Mouse (Mus musculus): ENCODE results near the gene Gsn.
A peak's percentile ranks its signal among the peaks of the same experiment; 100 is the strongest.

Gsn gene

DNA sequence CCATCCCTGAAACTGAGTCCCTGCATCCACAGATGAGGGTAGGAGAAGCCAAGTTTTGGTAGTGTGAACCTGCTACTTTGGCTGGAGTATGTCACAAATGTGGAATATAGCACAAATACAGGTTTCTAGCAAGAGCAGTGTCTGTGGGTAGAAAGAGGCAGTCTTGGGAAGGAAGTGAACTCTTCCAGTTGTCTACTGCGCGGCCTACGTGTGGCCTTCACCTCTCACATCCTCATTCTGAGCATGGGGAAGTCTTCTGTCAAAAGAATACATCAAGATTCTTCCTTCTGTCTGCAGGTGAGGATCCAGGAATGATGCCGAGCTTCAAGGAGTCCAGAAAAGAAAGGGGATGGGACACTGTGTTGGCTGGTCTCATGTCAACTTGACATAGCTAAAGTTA is 2.4 kb upstream of the Gsn start:
- DNase-seq (ENCODE audit: low spot score), result no peak

GRCm38 (mm10) chr2:35255004-35255403 is 1.2 kb upstream of the Gsn start:
- no peak for DNase-seq (ENCODE audit: low spot score)

DNA sequence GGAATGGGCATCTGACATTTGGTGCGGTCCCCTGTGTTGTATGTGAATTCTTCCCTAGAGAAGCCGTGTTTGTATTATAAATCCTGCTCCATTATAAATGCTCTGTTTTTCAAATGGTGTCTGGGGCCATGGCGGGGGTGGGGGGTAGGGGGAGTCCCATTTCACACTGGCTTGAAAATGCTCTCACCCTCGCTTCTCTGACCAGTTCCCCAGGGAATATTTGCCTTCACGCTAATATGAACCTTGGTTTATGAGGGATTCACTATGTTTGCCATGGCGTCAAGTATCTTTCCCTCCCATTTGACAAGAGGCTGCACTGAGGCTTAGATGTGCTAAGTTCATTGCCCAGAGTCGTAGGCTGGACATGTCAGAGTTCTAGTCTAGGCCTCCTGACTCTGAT is 718 bp upstream of the Gsn start:
- DNase-seq (ENCODE audit: low spot score), result no peak

GRCm38 (mm10) chr2:35256932-35257331 is 752 bp downstream of the Gsn start:
- DNase-seq (ENCODE audit: low spot score), result no peak

- no peak for DNase-seq (ENCODE audit: low spot score)
Observed at GRCm38 (mm10) chr2:35257886-35258285, 1.7 kb downstream of the Gsn start.

GRCm38 (mm10) chr2:35258590-35258989 is 2.4 kb downstream of the Gsn start:
- DNase-seq (ENCODE audit: low spot score), result no peak

GRCm38 (mm10) chr2:35259338-35260080 is 3.3 kb downstream of the Gsn start:
- DNase-seq (ENCODE audit: low spot score), result no peak

DNA sequence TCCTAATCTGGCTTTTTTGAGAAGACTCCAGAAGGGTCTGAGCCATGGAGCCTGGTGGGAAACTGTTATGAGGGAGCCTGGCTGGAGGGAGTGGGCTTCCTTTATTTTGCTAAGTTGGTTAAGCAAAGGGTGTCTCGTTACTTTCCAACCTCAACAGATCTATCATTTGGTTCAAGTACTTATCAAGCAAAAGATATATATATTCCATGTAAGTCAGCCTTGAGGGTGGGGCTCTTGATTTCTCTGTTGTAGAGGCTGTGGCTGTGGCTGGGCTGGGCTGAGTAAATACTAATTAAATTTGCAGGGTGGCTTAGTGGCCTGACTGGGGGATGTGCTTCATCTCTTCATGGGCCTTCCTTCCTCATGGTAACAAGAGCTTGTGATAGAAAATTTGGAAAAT is 4.1 kb downstream of the Gsn start:
- no peak for DNase-seq (ENCODE audit: low spot score)

- no peak for DNase-seq (ENCODE audit: low spot score)
Observed at GRCm38 (mm10) chr2:35264095-35264494, 7.9 kb downstream of the Gsn start.

DNA sequence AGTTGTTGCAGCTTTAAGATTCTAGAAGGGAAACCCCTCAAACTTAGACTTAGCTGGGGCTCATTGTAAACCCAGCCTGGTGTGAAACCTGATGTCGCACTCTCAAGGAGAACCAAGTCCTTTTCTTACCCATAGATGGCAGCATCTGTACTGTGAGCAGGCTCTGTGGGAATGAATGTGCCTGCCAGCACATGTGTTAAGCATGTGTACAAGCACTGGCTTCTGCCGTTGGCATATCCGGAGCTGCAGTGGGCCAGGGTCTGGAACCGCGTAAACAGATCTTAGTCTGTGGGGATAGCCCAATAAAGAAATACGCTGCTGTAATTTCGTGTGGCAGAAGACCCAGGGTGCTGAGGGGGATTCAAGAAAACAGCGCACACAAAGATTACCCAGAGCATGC is 9.1 kb downstream of the Gsn start:
- no peak for DNase-seq (ENCODE audit: low spot score)

DNA sequence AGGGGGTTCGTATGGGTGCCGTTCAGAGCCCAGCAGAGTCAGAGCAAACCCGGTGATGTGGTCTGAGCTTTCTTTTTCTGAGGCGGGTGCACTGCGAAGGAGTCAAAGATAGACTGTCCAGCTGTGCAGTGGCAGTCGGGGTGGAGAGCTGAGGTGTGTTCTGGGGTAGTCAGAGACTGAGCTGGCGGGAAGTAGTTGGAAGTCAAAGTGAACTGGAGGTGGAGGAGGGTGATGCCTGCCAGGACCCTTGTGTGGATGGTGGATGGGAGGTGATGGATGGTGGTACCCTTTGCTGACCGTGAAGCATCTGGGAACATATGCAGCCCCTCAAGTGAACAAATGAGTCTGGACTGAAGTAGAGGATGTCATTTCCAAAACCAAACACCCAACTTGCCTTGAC is 9.6 kb downstream of the Gsn start:
- DNase-seq (ENCODE audit: low spot score), result no peak

DNA sequence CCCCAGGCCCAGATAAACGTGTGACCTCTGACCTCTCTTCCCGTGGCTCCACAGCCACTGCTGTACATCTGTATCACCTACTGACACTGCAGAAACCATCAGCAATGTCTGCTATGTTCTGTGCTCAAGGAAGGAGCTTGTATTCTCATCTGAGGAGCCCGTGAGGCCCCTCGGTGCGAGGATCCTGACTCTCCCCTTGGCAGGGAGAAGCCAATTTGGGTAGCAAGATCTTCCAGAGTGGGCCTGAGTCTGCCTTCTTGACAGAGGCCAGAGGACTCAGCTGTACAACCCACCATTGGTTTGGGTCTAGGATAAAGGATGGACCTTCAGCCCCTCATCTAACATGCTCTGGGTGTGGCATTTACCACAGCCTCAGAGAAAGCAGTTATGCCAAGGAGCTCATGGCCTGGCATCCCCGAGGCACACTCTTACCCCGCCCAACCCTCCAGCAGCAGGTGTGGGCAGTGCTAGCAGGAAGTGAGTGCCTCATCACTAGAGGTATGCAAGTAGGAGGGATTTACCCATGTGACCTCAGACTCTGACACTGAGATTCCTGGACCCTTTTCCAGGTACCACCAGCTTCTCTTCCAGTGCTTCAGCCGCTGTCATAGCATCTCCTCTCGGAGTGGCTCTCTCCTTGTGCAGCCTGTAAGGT is 10.2 kb downstream of the Gsn start:
- DNase-seq (ENCODE audit: low spot score), result no peak

GRCm38 (mm10) chr2:35267156-35267875 is 11.1 kb downstream of the Gsn start:
- DNase-seq (ENCODE audit: low spot score), result peak; percentile 43

- no peak for DNase-seq (ENCODE audit: low spot score)
Observed at GRCm38 (mm10) chr2:35267876-35268566, 11.8 kb downstream of the Gsn start.

DNA sequence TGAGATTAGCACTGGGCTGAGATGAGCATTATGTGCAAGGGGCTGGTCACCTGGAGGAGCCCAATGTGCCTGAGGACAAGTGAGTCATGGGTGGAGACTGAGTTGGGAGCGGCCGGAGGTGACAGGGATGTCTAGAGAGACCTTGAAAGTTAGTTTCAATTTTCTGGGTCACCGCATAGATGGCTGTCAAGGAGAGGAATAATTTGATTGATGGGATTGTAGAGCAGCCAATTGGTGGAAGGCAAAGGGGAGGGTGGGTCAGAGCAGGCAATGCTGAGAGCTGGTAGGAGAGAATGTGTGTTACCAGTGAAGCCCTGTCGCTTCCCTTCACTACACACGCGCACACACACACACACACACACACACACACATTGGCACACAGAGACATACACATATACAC is 13.0 kb downstream of the Gsn start:
- DNase-seq (ENCODE audit: low spot score), result no peak

GRCm38 (mm10) chr2:35269716-35270260 is 13.6 kb downstream of the Gsn start:
- no peak for DNase-seq (ENCODE audit: low spot score)

DNA sequence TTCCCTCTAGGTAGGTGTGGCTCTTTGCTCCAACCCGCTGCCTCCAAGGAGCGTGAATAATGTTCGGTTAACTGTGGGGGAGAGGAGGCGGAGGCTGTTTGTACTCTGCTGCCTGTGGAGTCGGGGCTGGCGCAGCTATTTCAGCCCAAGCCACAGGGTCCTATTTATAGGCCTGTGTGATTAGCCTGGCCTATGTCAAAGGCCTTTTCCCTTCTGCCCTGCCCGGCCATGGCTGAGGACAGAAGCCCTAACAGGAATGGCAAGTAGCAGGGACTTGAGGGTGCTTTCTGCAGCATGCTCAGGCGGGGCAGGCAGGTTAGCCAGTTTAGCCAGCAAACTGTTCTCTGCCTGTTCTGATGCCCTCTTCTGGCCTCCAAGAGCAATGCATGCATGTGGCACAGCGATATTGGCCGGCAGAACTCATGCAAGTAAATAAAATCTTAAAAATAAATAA is 14.4 kb downstream of the Gsn start:
- DNase-seq (ENCODE audit: low spot score), result peak; percentile 46

DNA sequence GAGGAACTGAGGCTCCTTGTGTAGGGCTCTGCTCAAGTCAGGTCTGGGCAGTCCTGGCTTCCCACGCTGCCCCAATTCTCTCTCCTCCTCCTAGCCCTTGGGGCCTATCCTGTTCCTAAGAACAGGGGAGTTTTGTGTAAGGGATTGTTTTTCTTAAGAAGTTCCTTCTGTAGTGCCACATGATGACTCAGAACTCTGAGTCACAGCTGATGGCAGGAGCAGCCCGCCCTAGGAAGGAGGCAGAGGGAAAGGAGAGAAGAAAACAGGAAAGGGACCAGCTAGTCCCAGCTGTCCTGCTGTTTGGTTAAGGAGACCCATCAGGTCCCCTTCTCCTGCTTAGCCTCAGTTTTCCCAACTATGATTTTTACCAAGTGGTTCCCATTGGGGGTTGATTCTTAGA is 15.6 kb downstream of the Gsn start:
- DNase-seq (ENCODE audit: low spot score), result peak; percentile 67

DNA sequence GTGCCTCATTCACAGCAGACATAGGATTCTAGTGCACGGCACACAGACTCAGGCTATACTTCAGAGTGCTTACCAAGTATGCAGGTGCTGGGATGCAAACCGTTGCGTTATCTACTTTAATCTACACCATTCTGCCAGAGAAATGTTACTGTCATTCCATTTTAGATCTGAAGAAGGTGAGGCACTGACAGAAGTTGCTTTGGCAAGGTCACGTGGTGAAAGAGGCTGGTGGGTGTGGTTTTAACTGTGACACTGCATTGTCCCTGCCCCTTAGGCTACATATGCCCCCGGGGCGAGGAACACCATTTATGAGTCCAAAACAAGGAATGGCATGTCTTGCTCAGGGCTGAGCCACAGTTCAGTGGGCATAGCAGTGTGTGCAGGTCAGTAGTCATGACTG is 16.7 kb downstream of the Gsn start:
- no peak for DNase-seq (ENCODE audit: low spot score)

DNA sequence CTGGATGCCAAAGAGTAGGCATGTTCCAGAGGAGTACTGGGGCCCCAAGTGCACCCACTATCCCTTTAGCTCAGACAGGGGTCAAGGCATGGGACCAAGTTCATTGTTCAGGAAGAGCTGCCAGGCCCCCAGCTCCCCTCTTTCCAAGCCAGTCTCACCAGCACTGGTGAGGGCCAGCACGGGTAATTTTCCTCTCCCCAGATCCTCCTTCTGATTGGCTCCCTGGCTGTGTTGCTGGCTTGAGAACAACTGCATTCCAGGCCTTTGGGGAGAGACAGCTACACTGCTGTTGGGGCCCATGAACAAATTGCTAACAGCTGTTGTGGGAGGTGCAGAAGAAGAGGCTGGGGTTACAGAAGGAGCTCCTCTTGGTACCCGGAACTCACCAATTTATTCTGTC is 17.4 kb downstream of the Gsn start:
- peak; percentile 63 for DNase-seq (ENCODE audit: low spot score)

DNA sequence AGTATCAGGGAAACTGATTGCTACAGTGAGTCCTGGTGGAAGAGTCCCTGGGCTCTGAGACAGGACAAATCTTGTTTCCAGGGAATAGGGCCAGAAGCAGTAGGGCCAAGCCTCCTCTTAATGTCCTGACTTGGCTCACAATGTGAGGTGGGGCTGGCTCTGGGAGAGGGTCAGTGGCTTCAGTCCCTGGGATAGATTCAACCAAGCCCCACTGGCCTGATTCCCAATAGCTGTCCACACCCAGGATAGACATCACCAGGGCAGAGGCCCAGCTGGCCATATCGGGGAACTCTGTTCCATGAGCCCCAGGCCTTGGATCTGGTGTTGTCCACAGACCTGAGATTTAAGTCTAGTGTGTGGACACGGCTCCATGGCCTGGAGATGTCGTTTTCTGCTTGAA is 21.5 kb downstream of the Gsn start:
- peak; percentile 63 for DNase-seq (ENCODE audit: low spot score)

Data from ovary, adult 18-20 months (tissue).